ENCODE assay signal across 11 mouse cellular contexts in the genomic region with DNA sequence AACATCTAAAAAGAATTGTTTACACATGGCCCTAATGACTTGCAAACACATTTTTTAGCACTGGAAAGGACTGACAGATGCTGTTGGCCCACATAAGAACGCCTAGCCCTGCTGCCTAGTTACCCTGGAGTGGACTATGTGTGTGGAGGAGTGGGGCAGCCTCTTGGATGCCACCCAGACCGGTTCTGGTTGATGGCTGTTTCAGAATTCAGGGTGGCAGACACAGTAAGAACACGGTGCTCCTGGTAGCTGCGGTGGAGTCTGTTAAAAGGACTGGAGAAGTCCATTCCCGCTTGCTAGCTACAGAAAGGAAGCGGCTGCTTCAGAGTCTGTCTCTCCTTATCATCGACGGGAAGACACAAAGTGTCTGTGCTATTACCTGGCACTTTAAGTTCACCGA. TPM values are rescaled to one million over a fixed set of nuclear protein-coding genes. Genes with fewer than 3 reads are reported as not detected.
DNase-seq lines count a peak whose midpoint lies in the region; ATAC-seq and TF ChIP-seq lines count a peak whose summit lies in the region.
"Had no signal": no experiment of that assay in that cellular context is flagged by ENCODE, and none has a peak within 500 bp of the region (broad histone marks: within the 10 kb centered on the region; RNA-seq: fewer than 3 reads in every experiment).

No protein-coding gene starts in this region.

- peak overlapping the region; percentile 52; the same call in 1 of the 2 replicates for H3K27ac ChIP-seq in midbrain, postnatal 0 days (ENCODE audit: low read depth, low read length)
- H3K27ac ChIP-seq: macrophage had no signal

- H3K9me3 ChIP-seq in midbrain, postnatal 0 days (ENCODE audit: low read length), result no peaks in the 10 kb centered on the region

- DNase-seq in cerebellum, adult 9-11 months, result peak; percentile 20
- no peak for DNase-seq in cerebellum, adult 8-10 months
- DNase-seq in lung, adult 18-20 months, result peak; percentile 14 to 38
- no peak for DNase-seq in lung, adult 2 months
- DNase-seq in layer of hippocampus, postnatal 10 days (ENCODE audit: low spot score in 2 of 2), result peak; percentile 58 to 69
- peak; percentile 75 for DNase-seq in midbrain, postnatal 0 days (ENCODE audit: low spot score)
- no peak for DNase-seq in kidney, postnatal 14 days
- no peak for DNase-seq in retina, embryonic 14.5 days (ENCODE audit: low spot score)
- DNase-seq: adrenal gland, postnatal 36 days; gastrocnemius, postnatal 14 days had no signal

- peak; percentile 65; the same call in 1 of the 2 replicates for ATAC-seq in midbrain, postnatal 0 days (ENCODE audit: low FRiP score)

- no peaks in the 10 kb centered on the region for H3K4me1 ChIP-seq in lung, adult 2 months (ENCODE audit: control insufficient read depth, insufficient read depth, low read length)
- H3K4me1 ChIP-seq in midbrain, postnatal 0 days (ENCODE audit: insufficient read depth, low read length), result no peaks in the 10 kb centered on the region

- H3K9ac ChIP-seq in midbrain, postnatal 0 days (replicated peaks; ENCODE audit: low read length, poor library complexity, severe bottlenecking), result no peak overlapping the region

- TF ChIP-seq CTCF in lung, adult 2 months (IDR thresholded peaks at IDR 0.05; ENCODE audit: insufficient read depth, low read length), result no peak
- TF ChIP-seq CTCF in midbrain, postnatal 0 days (IDR thresholded peaks at IDR 0.05), result no peak

- H3K4me2 ChIP-seq in midbrain, postnatal 0 days (ENCODE audit: low read depth, low read length, poor library complexity, severe bottlenecking), result no peak overlapping the region

- H3K36me3 ChIP-seq in midbrain, postnatal 0 days (ENCODE audit: insufficient read depth, low read length), result peaks cover 42% of the 10 kb centered on the region

- TF ChIP-seq POLR2A in lung, adult 2 months (IDR thresholded peaks at IDR 0.05; ENCODE audit: borderline replicate concordance, extremely low read depth, low read depth, low read length), result no peak

- no peak overlapping the region for H3K4me3 ChIP-seq in lung, adult 2 months (replicated peaks; ENCODE audit: extremely low read depth, low read depth, low read length)
- no peak overlapping the region for H3K4me3 ChIP-seq in midbrain, postnatal 0 days (ENCODE audit: low read depth, low read length)

- 67% methylated on average over 9 of the region's 9 CpGs for WGBS in lung, adult 2 months
- 87% methylated on average over 9 of the region's 9 CpGs for WGBS in midbrain, postnatal 0 days

- H3K27me3 ChIP-seq in midbrain, postnatal 0 days (ENCODE audit: insufficient read depth, low read length), result no peaks in the 10 kb centered on the region

RNA-seq across cellular contexts. Expression of gene Ddhd1, which starts 57.4 kb away (rescaled TPM):
- polyA plus RNA-seq in lung, adult 2 months (2012; rRNA removed), result 18.3 and 20.6 TPM in 2 replicates
- total RNA-seq in layer of hippocampus, postnatal 10 days (2021), result 10 to 100 TPM; 67.5 to 74.4 TPM
- total RNA-seq in midbrain, postnatal 0 days (2014; rRNA removed), result 60.2 and 61.3 TPM in 2 replicates
- 12.3 and 14.9 TPM in 2 replicates for polyA plus RNA-seq in midbrain, postnatal 0 days (2015; fragmentation: Nextera tagmentation; extraction: Ambion mirVana)

Comparison
In these comparisons a context has a peak if more than half of its experiments do, and no peak if none do; other contexts are left out.
1. DNase-seq: peak in cerebellum, adult 9-11 months (single experiment), lung, adult 18-20 months (2 of 2), layer of hippocampus, postnatal 10 days (2 of 2) and midbrain, postnatal 0 days (single experiment); none in cerebellum, adult 8-10 months (single experiment), lung, adult 2 months (single experiment), kidney, postnatal 14 days (single experiment) and retina, embryonic 14.5 days (single experiment).